8 mouse cellular contexts compared by ENCODE assay signal in the genomic region with DNA sequence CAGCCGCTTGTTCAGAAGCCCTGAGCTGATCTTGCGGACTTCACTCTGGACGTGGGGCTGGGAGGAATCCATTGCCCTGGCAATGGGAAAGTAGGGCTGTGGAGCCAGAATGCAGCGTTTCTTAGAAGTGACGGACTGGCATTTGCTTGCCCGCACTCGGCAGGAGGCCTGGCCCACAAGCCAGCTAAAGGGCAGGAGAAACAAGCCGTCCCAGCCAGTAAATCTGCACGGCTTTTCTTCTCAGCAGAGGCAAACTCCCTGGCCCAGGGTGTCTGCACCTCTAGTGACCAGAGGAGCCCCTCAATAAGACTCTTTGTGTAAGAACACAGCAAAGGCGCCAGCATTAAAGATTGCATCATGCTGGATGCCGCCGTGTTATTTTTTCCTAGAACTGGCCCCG. TPM values are rescaled to one million over a fixed set of nuclear protein-coding genes. Genes with fewer than 3 reads are reported as not detected.
DNase-seq lines count a peak whose midpoint lies in the region; ATAC-seq and TF ChIP-seq lines count a peak whose summit lies in the region.

No protein-coding gene starts in this region.

- peak overlapping the region; percentile 75 for H3K27ac ChIP-seq in heart, embryonic 13.5 days (replicated peaks)
- H3K27ac ChIP-seq in embryonic facial prominence, embryonic 15.5 days (replicated peaks) = peak overlapping the region; percentile 72
- peak overlapping the region; percentile 78 for H3K27ac ChIP-seq in limb, embryonic 14.5 days (replicated peaks; ENCODE audit: low read depth, low read length)

- H3K36me3 ChIP-seq in heart, embryonic 13.5 days = peaks cover 54% of the 10 kb centered on the region
- H3K36me3 ChIP-seq in embryonic facial prominence, embryonic 15.5 days = peaks cover 11% of the 10 kb centered on the region; the same call in 1 of the 2 replicates
- peaks cover 49% of the 10 kb centered on the region for H3K36me3 ChIP-seq in limb, embryonic 14.5 days (ENCODE audit: control insufficient read depth, insufficient read depth, low read length)

- H3K4me3 ChIP-seq in heart, embryonic 13.5 days = no peak overlapping the region
- H3K4me3 ChIP-seq in embryonic facial prominence, embryonic 15.5 days (replicated peaks) = no peak overlapping the region
- H3K4me3 ChIP-seq in limb, embryonic 14.5 days (replicated peaks; ENCODE audit: low read length) = no peak overlapping the region

- intact Hi-C loops in heart, postnatal 10 days (cut with DNase I) = no loop called here

- WGBS in heart, embryonic 13.5 days = 45% methylated on average over 13 of the region's 13 CpGs
- WGBS in embryonic facial prominence, embryonic 15.5 days = 31% methylated on average over 13 of the region's 13 CpGs
- 39% methylated on average over 13 of the region's 13 CpGs for WGBS in limb, embryonic 14.5 days

- DNase-seq in heart, postnatal 10 days = no peak
- DNase-seq in brain, embryonic 14.5 days (ENCODE audit: low read depth) = peak; percentile 90
- peak; percentile 55 for DNase-seq in limb, embryonic 14.5 days (ENCODE audit: low spot score)
- no peak for DNase-seq in adrenal gland, postnatal 4 days (ENCODE audit: low spot score in 2 of 2)
- no peak for DNase-seq in urinary bladder, adult 18-20 months (ENCODE audit: low spot score in 2 of 2)

- H3K27me3 ChIP-seq in heart, embryonic 13.5 days (replicated peaks) = no peaks in the 10 kb centered on the region
- no peaks in the 10 kb centered on the region for H3K27me3 ChIP-seq in embryonic facial prominence, embryonic 15.5 days
- H3K27me3 ChIP-seq in limb, embryonic 14.5 days (ENCODE audit: control insufficient read depth, insufficient read depth, low read length) = no peaks in the 10 kb centered on the region

- TF ChIP-seq POLR2A in brain, embryonic 14.5 days (IDR thresholded peaks at IDR 0.05; ENCODE audit: borderline replicate concordance, extremely low read depth, insufficient read depth, insufficient read length, poor library complexity, severe bottlenecking) = no peak
- no peak for TF ChIP-seq POLR2A in limb, embryonic 14.5 days (IDR thresholded peaks at IDR 0.05; ENCODE audit: borderline replicate concordance, extremely low read depth, insufficient read depth, insufficient read length)

- TF ChIP-seq CTCF in brain, embryonic 14.5 days (IDR thresholded peaks at IDR 0.05; ENCODE audit: borderline replicate concordance, extremely low read depth, insufficient read depth, insufficient read length) = no peak

- peak overlapping the region; percentile 8; the same call in 1 of the 2 replicates for H3K4me2 ChIP-seq in heart, embryonic 13.5 days
- 0 out of 2 replicates have a peak overlapping the region, but pooled peaks have one; percentile 10 for H3K4me2 ChIP-seq in embryonic facial prominence, embryonic 15.5 days (replicated peaks)
- H3K4me2 ChIP-seq in limb, embryonic 14.5 days (replicated peaks; ENCODE audit: low read depth, low read length, severe bottlenecking) = no peak overlapping the region

- H3K9ac ChIP-seq in heart, embryonic 13.5 days = 0 out of 2 replicates have a peak overlapping the region, but pooled peaks have one; percentile 48
- no peak overlapping the region for H3K9ac ChIP-seq in embryonic facial prominence, embryonic 15.5 days
- no peak overlapping the region for H3K9ac ChIP-seq in limb, embryonic 14.5 days (ENCODE audit: low read depth, low read length, severe bottlenecking)

- H3K9me3 ChIP-seq in heart, embryonic 13.5 days = no peaks in the 10 kb centered on the region
- no peaks in the 10 kb centered on the region for H3K9me3 ChIP-seq in embryonic facial prominence, embryonic 15.5 days (replicated peaks)
- no peaks in the 10 kb centered on the region for H3K9me3 ChIP-seq in limb, embryonic 14.5 days (ENCODE audit: control insufficient read depth, low read length)

- no peak for ATAC-seq in heart, embryonic 13.5 days (ENCODE audit: extremely low read depth, insufficient number of reproducible peaks, low FRiP score, low TSS enrichment)
- peak; percentile 64; the same call in 1 of the 2 replicates for ATAC-seq in embryonic facial prominence, embryonic 15.5 days (ENCODE audit: insufficient number of reproducible peaks, low FRiP score, low TSS enrichment, low read depth)
- ATAC-seq in limb, embryonic 14.5 days (ENCODE audit: low FRiP score, low read depth) = peak; percentile 57
- no peak for ATAC-seq in inflammation-experienced regulatory T-cells, adult 6 months

- H3K4me1 ChIP-seq in heart, embryonic 13.5 days = peaks cover 47% of the 10 kb centered on the region
- peaks cover 43% of the 10 kb centered on the region for H3K4me1 ChIP-seq in embryonic facial prominence, embryonic 15.5 days
- peaks cover 39% of the 10 kb centered on the region for H3K4me1 ChIP-seq in limb, embryonic 14.5 days (ENCODE audit: control insufficient read depth, insufficient read depth, low read length)

RNA-seq across cellular contexts. Expression of a gene that starts 55.6 kb away (rescaled TPM):
- 34.5 and 38.3 TPM in 2 replicates for polyA plus RNA-seq in heart, embryonic 13.5 days (2015; fragmentation: Nextera tagmentation; extraction: Ambion mirVana)
- total RNA-seq in heart, postnatal 10 days (2021) = 100 to 1,000 TPM; 106 to 115 TPM
- 14.2 and 16.0 TPM in 2 replicates for polyA plus RNA-seq in brain, embryonic 14.5 days (2012; rRNA removed)
- 31.5 and 31.9 TPM in 2 replicates for polyA plus RNA-seq in embryonic facial prominence, embryonic 15.5 days (2015; fragmentation: Nextera tagmentation; extraction: Ambion mirVana)
- 60.9 and 78.2 TPM in 2 replicates for polyA plus RNA-seq in limb, embryonic 14.5 days (2012; rRNA removed)
- 42.4 and 44.5 TPM in 2 replicates for polyA plus RNA-seq in limb, embryonic 14.5 days (2014; fragmentation: Nextera tagmentation; extraction: Ambion mirVana)
- polyA plus RNA-seq in inflammation-experienced regulatory T-cells, adult 6 months (2017; shearing (Covaris generic)) = 10 to 100 TPM; 36.0 to 50.7 (median 38.6) TPM
- 10 to 100 TPM; 71.3 to 72.3 TPM for total RNA-seq in adrenal gland, postnatal 4 days (2021)

Comparison
In these comparisons a context has a peak if more than half of its experiments do, and no peak if none do; other contexts are left out.
1. ATAC-seq: peak in embryonic facial prominence, embryonic 15.5 days (single experiment) and limb, embryonic 14.5 days (single experiment); none in heart, embryonic 13.5 days (single experiment) and inflammation-experienced regulatory T-cells, adult 6 months (single experiment).
2. DNase-seq: peak in brain, embryonic 14.5 days (single experiment) and limb, embryonic 14.5 days (single experiment); none in heart, postnatal 10 days (0 of 2), adrenal gland, postnatal 4 days (0 of 2) and urinary bladder, adult 18-20 months (0 of 2).
3. Peak in every context shown above with its lines, with median percentiles within 50 percentile points of each other: H3K27ac ChIP-seq.